Mouse (Mus musculus) cortical plate, adult 2 months (tissue): ENCODE measurements around the gene Ppp1r9b.

Experiments used
- CTCF ChIP-seq: fragments of 200-500 bp; IDR thresholded peaks from 2 replicates; pipeline ENCODE4 v1.5.1; 2011; ENCODE audit warnings: mild to moderate bottlenecking, control low read depth, low read length; ENCODE audit not compliant: insufficient read depth; ENCODE audit errors: extremely low read depth
- POLR2A ChIP-seq: fragments of 200-500 bp; IDR thresholded peaks from 2 replicates; pipeline ENCODE4 v1.6.1; 2011; ENCODE audit warnings: mild to moderate bottlenecking, low read length, control low read depth; ENCODE audit not compliant: insufficient read depth; ENCODE audit errors: extremely low read depth

DNA sequence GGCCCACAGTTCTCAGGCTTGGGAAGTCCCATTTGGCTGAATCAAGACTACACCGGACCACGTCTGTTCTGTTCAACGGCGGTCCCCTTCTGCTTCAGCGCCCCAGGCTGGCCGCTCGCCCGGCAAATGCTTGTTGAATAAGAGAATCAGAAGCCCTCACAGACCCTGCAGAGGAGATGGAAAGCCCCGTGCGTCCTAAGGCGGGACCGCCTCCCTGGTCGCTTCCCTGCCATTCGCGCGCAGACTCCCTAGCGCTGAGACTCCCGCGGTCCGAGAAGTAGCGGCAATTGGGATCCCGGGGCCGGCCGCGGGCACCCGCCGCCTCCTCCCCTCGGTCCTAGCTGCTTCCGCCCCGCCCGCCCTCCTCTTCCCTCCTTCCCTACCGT, 18.8 kb downstream of the Ppp1r9b start, which contains the start of gene Samd14:
- TF ChIP-seq POLR2A (peak; percentile 46; the same call in 1 of the 2 replicates), CTCF (no peak)
